Mouse (Mus musculus): ENCODE measurements at regions not wholly inside any gene's neighbourhood (a gene's known extent, or its start where the extent isn't known, plus 50 kb on each side); places are given as distances from the start of the nearest gene placed in this dataset.
A peak's percentile ranks its signal among the peaks of the same experiment; 100 is the strongest.

DNA sequence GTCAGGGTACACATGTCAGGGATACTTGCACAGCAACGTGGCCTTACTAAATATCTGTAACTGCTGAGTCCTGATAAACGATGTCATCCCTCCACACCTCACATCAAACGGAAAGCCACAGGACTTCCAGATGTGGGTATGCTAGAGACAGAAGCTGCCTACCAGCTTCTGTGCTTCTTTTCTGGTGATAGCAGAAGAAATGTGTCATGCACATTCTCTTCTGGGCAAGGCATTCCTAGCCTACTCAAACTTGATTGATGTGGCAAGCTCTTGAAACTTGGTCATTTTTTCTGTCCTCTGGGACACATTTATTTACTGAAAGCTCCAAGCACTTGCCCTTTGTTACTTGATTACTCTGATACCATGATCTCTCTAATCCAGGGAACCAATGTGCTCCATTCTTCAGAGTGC, 282.8 kb upstream of the Gm9747 start:
- H3K9ac ChIP-seq, result no peak overlapping the region
- H3K4me3 ChIP-seq, result no peak overlapping the region
- peak overlapping the region; percentile 70 for H3K27ac ChIP-seq (replicated peaks)
- no peak; the same call in 1 of the 2 replicates for ATAC-seq (ENCODE audit: extremely low read depth, insufficient number of reproducible peaks, low FRiP score, low TSS enrichment)
- 10% methylated on average over 3 of the region's 3 CpGs for WGBS
- H3K9me3 ChIP-seq, result no peaks in the 10 kb centered on the region
- H3K36me3 ChIP-seq, result no peaks in the 10 kb centered on the region
- H3K4me2 ChIP-seq, result no peak overlapping the region
- no peaks in the 10 kb centered on the region for H3K27me3 ChIP-seq (replicated peaks)
- H3K4me1 ChIP-seq, result peaks cover 15% of the 10 kb centered on the region

DNA sequence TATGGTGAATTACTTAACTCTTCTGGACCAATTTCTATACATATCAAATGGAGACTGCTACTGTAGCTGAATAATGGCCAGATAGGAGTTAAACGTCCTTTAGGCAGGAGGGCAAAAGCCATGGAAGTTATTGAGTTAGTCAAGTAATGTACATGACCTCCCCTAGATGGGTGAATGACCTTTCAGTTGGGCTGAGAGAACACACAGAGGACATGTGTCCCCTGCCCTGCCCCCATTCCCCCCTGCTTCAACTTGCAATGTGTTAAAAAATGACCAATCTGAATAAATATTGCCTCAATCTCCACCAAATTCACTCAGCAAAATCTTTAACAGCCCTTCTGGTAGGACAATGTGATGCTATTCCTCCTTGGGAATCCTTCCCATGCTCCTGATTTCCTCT, 282.1 kb upstream of the Gm9747 start:
- WGBS, result 53% methylated on average over 1 of the region's 1 CpGs
- H3K27me3 ChIP-seq (replicated peaks), result no peaks in the 10 kb centered on the region
- ATAC-seq (ENCODE audit: extremely low read depth, insufficient number of reproducible peaks, low FRiP score, low TSS enrichment), result no peak

DNA sequence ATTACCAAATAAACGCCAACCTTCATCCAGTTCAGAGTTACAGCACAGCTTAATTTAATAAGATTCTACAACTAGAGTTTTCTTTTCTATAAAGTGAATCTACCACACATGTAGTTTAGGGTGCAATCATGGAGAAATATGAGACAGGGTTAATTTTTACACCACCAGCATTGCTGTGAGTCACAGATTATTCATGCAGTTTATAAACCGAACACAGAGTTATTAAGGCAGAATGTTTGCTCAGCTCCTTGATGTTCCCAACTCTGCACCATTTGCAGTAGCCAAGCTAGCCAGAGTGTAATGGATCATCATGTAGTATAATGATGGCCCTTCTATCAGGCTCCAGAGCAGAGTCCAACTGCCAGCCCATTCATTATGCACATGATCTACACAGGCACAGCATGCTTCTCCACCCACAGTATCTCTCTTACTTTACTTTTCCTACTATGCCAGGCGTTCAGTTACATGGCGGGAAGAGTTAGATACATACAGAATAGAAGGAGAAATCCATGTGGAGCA, 281.4 kb upstream of the Gm9747 start:
- no peak overlapping the region for H3K27ac ChIP-seq (replicated peaks)
- no peak overlapping the region for H3K9ac ChIP-seq
- peaks cover 15% of the 10 kb centered on the region for H3K4me1 ChIP-seq
- H3K4me2 ChIP-seq, result no peak overlapping the region
- H3K4me3 ChIP-seq, result no peak overlapping the region
- no peaks in the 10 kb centered on the region for H3K9me3 ChIP-seq
- 81% methylated on average over 4 of the region's 4 CpGs for WGBS
- H3K36me3 ChIP-seq, result no peaks in the 10 kb centered on the region
- no peaks in the 10 kb centered on the region for H3K27me3 ChIP-seq (replicated peaks)
- ATAC-seq (ENCODE audit: extremely low read depth, insufficient number of reproducible peaks, low FRiP score, low TSS enrichment), result no peak

More for the DNA sequence above, 282.1 kb upstream of the Gm9747 start:
- no peak overlapping the region for H3K9ac ChIP-seq
- no peaks in the 10 kb centered on the region for H3K9me3 ChIP-seq
- no peak overlapping the region for H3K4me3 ChIP-seq
- no peak overlapping the region for H3K4me2 ChIP-seq
- H3K4me1 ChIP-seq, result peaks cover 15% of the 10 kb centered on the region
- H3K36me3 ChIP-seq, result no peaks in the 10 kb centered on the region
- H3K27ac ChIP-seq (replicated peaks), result no peak overlapping the region

DNA sequence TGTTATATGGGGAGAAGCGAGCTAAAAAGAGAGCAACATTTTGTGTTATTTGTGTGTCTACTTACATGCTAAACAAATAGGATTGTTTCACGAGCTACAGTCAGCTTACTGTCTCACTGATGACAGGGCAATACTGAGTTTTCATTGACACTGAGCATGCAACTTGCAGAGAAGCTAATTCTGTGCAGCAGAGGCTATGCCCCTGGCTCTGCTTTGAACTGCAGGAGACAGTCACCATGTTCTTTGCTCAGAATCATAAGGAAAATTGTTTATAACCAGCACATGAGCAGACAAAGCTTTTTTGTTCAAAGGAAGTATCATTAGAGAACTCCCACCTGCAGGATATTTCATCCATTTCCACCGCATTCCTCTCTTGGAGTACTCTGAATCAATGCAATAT, 280.8 kb upstream of the Gm9747 start:
- Histone ChIP-seq H3K27me3 (replicated peaks) (no peaks in the 10 kb centered on the region), H3K4me2 (no peak overlapping the region), H3K9me3 (no peaks in the 10 kb centered on the region), H3K27ac (replicated peaks) (no peak overlapping the region), H3K36me3 (no peaks in the 10 kb centered on the region), H3K4me1 (peaks cover 15% of the 10 kb centered on the region), H3K4me3 (no peak overlapping the region), H3K9ac (no peak overlapping the region)
- no peak for ATAC-seq (ENCODE audit: extremely low read depth, insufficient number of reproducible peaks, low FRiP score, low TSS enrichment)
- 67% methylated on average over 3 of the region's 3 CpGs for WGBS

DNA sequence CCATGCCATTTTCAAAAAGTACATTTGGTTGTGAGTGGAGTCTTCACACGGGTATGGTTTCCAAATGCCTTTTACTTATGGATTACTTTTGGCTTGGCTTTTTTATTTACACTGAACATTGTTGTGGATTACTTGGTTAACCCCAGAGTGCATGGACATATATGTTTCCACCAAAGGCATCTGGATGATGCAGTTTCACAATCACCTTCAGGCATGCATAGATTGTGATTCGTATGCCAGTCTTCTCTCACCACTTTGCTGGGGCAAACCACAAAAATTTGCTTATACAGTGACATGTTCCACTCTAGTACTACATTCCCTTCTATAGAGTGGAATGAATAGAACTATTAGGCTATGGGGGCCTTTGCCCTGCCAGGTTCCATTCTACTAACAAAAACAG, 278.4 kb upstream of the Gm9747 start:
- H3K27ac ChIP-seq (replicated peaks), result no peak overlapping the region
- 71% methylated on average over 2 of the region's 2 CpGs for WGBS
- H3K4me3 ChIP-seq, result no peak overlapping the region
- H3K27me3 ChIP-seq (replicated peaks), result no peaks in the 10 kb centered on the region
- H3K9me3 ChIP-seq, result no peaks in the 10 kb centered on the region
- ATAC-seq (ENCODE audit: extremely low read depth, insufficient number of reproducible peaks, low FRiP score, low TSS enrichment), result no peak
- no peak overlapping the region for H3K4me2 ChIP-seq
- no peak overlapping the region for H3K9ac ChIP-seq
- peaks cover 17% of the 10 kb centered on the region for H3K4me1 ChIP-seq
- no peaks in the 10 kb centered on the region for H3K36me3 ChIP-seq

DNA sequence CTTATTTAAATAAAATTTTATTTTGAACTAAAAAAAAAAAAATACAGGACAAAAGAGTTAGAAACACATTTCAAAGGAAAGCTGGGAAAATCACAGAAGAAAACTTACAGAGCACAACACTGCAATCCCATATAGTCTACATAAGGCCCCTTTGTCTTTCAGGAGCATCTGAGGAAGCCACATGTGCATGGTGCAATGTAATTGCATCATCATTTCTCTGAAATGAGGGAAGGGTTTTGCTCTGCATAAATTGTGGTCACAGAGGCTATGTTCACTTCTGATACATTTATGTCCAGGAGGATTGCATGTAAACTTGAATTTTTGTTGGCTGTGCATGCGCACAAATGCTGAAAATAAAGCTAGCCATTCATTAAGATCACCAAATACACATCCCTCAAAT, 265.9 kb upstream of the Gm9747 start:
- Histone ChIP-seq H3K36me3 (no peaks in the 10 kb centered on the region), H3K27me3 (replicated peaks) (no peaks in the 10 kb centered on the region), H3K9ac (no peak overlapping the region), H3K4me2 (no peak overlapping the region), H3K4me1 (no peaks in the 10 kb centered on the region), H3K4me3 (no peak overlapping the region), H3K27ac (replicated peaks) (no peak overlapping the region), H3K9me3 (no peaks in the 10 kb centered on the region)
- WGBS, result 81% methylated on average over 1 of the region's 1 CpGs
- no peak for ATAC-seq (ENCODE audit: extremely low read depth, insufficient number of reproducible peaks, low FRiP score, low TSS enrichment)

DNA sequence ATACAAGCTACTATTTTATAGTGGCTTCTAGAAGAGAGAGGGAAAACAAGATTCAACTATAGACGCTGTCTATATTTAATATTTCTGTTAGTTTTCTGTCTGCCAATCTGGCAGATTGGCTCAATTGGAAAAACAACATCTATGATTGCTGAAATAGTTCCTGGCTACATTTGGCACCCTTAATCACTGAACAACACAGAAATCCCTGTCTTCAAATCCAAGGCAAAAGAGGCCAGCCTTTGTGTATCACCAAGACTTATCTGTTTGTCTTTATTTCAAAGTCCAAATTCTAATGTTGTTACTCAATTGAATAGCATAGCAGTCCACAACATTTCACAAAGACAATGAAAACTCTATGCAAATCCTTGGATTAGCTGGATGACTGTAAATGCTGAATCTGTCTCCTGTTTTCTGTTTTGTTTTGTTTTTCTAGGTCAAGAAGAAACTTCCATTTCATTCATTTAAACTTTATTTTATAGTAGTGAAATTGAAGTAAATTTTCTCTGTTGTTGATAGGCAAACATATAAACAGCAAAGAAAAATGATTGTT, 265.1 kb upstream of the Gm9747 start:
- no peak overlapping the region for H3K9ac ChIP-seq
- H3K4me2 ChIP-seq, result no peak overlapping the region
- H3K27ac ChIP-seq (replicated peaks), result no peak overlapping the region
- H3K4me1 ChIP-seq, result no peaks in the 10 kb centered on the region
- no peaks in the 10 kb centered on the region for H3K9me3 ChIP-seq
- H3K36me3 ChIP-seq, result no peaks in the 10 kb centered on the region
- no peaks in the 10 kb centered on the region for H3K27me3 ChIP-seq (replicated peaks)
- no peak overlapping the region for H3K4me3 ChIP-seq
- WGBS, result 77% methylated on average over 1 of the region's 1 CpGs
- no peak for ATAC-seq (ENCODE audit: extremely low read depth, insufficient number of reproducible peaks, low FRiP score, low TSS enrichment)

DNA sequence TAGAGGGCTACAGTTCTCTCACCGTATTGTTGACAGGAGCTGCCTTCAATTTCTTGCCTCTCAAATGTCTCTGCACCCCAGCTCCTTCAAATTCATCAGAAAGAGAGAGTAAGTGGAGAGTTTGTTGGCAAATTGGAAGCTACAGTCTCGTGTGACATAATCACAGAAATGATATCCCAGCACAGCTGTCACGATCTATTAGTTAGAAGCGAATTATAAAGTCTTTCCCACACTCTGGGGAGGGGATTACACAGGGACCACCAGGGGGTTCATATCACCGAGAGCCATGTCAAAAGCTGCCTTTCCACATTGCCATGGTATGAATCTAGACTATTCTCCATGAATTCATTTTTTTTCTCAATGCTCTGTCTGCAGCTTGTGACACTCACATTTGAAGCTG, 260.3 kb upstream of the Gm9747 start:
- WGBS, result 73% methylated on average over 5 of the region's 5 CpGs
- no peaks in the 10 kb centered on the region for H3K9me3 ChIP-seq
- no peak overlapping the region for H3K4me3 ChIP-seq
- no peak for ATAC-seq (ENCODE audit: extremely low read depth, insufficient number of reproducible peaks, low FRiP score, low TSS enrichment)
- H3K27ac ChIP-seq (replicated peaks), result no peak overlapping the region
- no peak overlapping the region for H3K9ac ChIP-seq
- H3K27me3 ChIP-seq (replicated peaks), result no peaks in the 10 kb centered on the region
- H3K36me3 ChIP-seq, result no peaks in the 10 kb centered on the region
- no peak overlapping the region for H3K4me2 ChIP-seq
- no peaks in the 10 kb centered on the region for H3K4me1 ChIP-seq

DNA sequence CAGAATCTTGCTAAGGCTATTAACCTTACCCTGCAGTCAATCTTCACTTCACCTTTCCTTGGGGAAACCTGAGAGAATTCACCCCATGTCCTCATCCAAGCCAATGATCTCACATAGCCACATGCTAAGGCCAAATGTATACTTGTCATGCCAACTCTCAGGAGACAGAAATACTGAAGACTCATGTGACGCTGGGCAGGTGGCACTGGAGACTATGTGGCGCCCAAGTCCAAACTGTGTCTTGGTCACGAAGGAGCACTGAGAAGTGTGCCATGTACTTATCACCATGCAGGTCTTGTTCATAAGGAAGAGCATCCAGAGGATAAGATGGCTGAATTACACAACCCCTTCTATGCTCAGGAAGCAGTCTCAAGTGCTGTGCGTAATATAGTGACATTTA, 259.4 kb upstream of the Gm9747 start:
- no peak overlapping the region for H3K9ac ChIP-seq
- WGBS, result 88% methylated on average over 4 of the region's 4 CpGs
- no peaks in the 10 kb centered on the region for H3K9me3 ChIP-seq
- H3K4me1 ChIP-seq, result no peaks in the 10 kb centered on the region
- no peaks in the 10 kb centered on the region for H3K36me3 ChIP-seq
- ATAC-seq (ENCODE audit: extremely low read depth, insufficient number of reproducible peaks, low FRiP score, low TSS enrichment), result no peak
- H3K27me3 ChIP-seq (replicated peaks), result no peaks in the 10 kb centered on the region
- H3K4me2 ChIP-seq, result no peak overlapping the region
- H3K27ac ChIP-seq (replicated peaks), result no peak overlapping the region
- no peak overlapping the region for H3K4me3 ChIP-seq

DNA sequence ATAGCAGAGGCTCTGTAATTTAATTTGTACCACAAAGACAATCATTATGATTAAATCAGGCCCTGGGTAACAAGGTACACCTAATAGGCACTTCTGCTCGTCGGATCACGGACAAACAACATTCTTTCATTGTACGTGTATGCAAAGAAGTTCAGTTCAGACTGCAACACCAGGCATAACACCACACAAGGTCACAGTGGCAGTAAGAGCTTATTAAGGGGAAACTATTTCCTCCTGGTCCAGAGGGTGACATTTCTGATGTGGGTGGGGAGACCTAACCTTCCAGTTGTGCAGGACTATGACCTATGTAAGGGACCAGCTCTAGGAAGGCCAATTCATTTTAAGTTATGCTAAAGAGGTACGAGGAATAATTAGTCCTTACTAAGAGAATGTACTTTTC, 225.0 kb upstream of the Gm9747 start:
- no peak overlapping the region for H3K4me3 ChIP-seq
- H3K4me2 ChIP-seq, result no peak overlapping the region
- H3K36me3 ChIP-seq, result no peaks in the 10 kb centered on the region
- H3K9me3 ChIP-seq, result no peaks in the 10 kb centered on the region
- H3K27ac ChIP-seq (replicated peaks), result no peak overlapping the region
- 70% methylated on average over 5 of the region's 5 CpGs for WGBS
- ATAC-seq (ENCODE audit: extremely low read depth, insufficient number of reproducible peaks, low FRiP score, low TSS enrichment), result no peak
- no peak overlapping the region for H3K9ac ChIP-seq
- H3K27me3 ChIP-seq (replicated peaks), result no peaks in the 10 kb centered on the region
- H3K4me1 ChIP-seq, result peaks cover 6% of the 10 kb centered on the region

DNA sequence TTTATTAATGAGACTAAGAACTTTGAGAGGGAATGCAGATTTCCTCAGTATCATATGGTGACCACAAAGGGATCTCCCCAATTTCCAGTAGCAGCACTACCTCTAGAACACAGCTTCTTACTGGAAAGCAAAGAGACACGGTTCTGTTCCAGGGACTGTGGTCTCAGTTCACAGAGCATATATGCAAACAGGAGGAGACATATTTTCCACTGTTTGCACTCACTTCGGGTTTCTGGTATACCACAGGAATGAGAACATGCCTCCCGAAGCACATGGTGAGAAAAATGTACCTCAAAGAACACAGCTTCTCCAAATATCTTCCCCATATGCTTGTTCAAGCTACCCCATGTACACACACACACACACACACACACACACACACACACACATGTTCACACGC, 224.1 kb upstream of the Gm9747 start:
- no peak for ATAC-seq (ENCODE audit: extremely low read depth, insufficient number of reproducible peaks, low FRiP score, low TSS enrichment)
- H3K4me2 ChIP-seq, result no peak overlapping the region
- no peak overlapping the region for H3K4me3 ChIP-seq
- no peak overlapping the region for H3K9ac ChIP-seq
- no peaks in the 10 kb centered on the region for H3K4me1 ChIP-seq
- 79% methylated on average over 4 of the region's 4 CpGs for WGBS
- no peaks in the 10 kb centered on the region for H3K9me3 ChIP-seq
- H3K36me3 ChIP-seq, result no peaks in the 10 kb centered on the region
- no peaks in the 10 kb centered on the region for H3K27me3 ChIP-seq (replicated peaks)
- H3K27ac ChIP-seq (replicated peaks), result no peak overlapping the region

DNA sequence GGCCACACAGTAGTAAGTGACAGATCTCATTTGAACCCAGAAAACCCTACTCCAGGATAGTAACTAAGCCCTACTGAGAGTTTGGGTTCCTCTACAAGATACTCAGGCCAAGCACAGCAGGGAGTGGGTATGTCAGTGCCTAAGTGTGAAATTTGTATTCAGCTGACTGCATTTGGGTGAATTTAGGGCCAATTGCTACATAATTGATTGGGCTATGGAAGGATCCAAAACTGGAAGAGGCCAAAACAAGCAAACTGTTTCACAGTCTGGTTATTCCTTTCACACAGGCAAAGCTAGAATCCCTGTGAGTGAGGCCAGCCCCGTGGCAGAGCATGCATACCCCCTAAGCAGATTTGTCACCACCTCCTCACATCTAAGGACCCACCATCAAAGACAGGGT, 221.9 kb upstream of the Gm9747 start:
- Histone ChIP-seq H3K9ac (no peak overlapping the region), H3K9me3 (no peaks in the 10 kb centered on the region), H3K4me2 (no peak overlapping the region), H3K4me1 (peaks cover 5% of the 10 kb centered on the region), H3K27me3 (replicated peaks) (no peaks in the 10 kb centered on the region), H3K27ac (replicated peaks) (no peak overlapping the region), H3K4me3 (no peak overlapping the region), H3K36me3 (no peaks in the 10 kb centered on the region)
- WGBS, result 58% methylated on average over 1 of the region's 1 CpGs
- ATAC-seq (ENCODE audit: extremely low read depth, insufficient number of reproducible peaks, low FRiP score, low TSS enrichment), result no peak

All from heart, embryonic 13.5 days (tissue).